Mouse (Mus musculus): ENCODE measurements around the gene Ric1. TPM values are rescaled to one million over a fixed set of nuclear protein-coding genes. Genes with fewer than 3 reads are reported as not detected.

Gene Ric1
- total RNA-seq (2021): 10 to 100 TPM; 38.8 to 39.4 TPM

DNA sequence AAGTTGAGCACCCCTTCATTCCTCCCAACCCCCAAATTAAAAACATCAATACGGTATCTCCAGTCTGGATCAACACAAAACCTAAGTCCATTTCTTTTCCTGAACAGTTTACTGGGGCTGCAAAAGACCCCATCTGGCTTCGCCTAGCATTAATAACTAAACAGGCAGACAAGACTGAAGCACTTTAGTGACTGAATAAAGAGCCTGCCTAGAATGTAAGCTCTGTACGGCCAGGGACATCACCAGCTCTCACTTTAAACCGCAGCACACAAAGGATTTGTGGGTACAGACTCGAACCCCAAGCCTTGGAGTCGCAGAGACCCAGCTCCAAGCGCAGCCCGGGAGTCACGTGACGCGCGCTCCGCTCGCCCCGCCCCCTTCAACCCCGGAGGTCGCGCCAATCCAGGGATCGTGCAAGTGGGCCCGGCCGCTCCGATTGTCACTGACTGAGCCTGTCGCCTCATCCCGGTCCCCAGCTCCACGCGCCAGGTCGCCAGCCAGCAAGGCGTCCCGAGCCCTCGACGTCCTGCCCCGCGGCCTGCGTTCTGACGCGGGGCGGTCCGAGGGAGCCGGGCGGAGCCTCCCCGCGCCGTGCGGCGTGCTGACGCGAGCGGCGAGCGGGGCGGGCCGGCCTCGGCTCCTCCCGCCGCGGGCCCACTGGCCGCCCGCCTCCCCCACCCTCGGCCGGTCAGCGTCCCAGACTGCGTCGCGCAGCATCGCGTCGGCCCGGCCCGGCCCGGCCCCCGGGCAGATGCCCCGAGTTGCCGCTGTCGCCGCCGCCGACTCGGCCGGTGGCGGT lies at the start of gene Ric1:
Gene Ric1, plus strand, starts transcription at position 646 of the 799 bp plus-strand sequence.
- intact Hi-C loops (cut with DNase I): no loop called here
- DNase-seq (ENCODE audit: extremely low spot score in 1 of 2, low spot score in 2 of 2): peak; percentile 73 to 95

- intact Hi-C loops (cut with DNase I): no loop called here
Observed at GRCm38 (mm10) chr19:29472424-29472823, 49.7 kb upstream of the Ric1 start.

GRCm38 (mm10) chr19:29472946-29473345 lies 49.1 kb upstream of the Ric1 start:
- intact Hi-C loops (cut with DNase I): no loop called here
- no peak for DNase-seq (ENCODE audit: extremely low spot score in 1 of 2, low spot score in 2 of 2)

More at GRCm38 (mm10) chr19:29472424-29472823, 49.7 kb upstream of the Ric1 start:
- no peak for DNase-seq (ENCODE audit: extremely low spot score in 1 of 2, low spot score in 2 of 2)

- intact Hi-C loops (cut with DNase I): no loop called here
- DNase-seq (ENCODE audit: extremely low spot score in 1 of 2, low spot score in 2 of 2): no peak
Observed at GRCm38 (mm10) chr19:29474803-29475202, 47.3 kb upstream of the Ric1 start.

- intact Hi-C loops (cut with DNase I): no loop called here
- DNase-seq (ENCODE audit: extremely low spot score in 1 of 2, low spot score in 2 of 2): no peak
Observed at GRCm38 (mm10) chr19:29475210-29475620, 46.9 kb upstream of the Ric1 start.

- no peak for DNase-seq (ENCODE audit: extremely low spot score in 1 of 2, low spot score in 2 of 2)
- intact Hi-C loops (cut with DNase I): no loop called here
Observed at GRCm38 (mm10) chr19:29478598-29478997, 43.5 kb upstream of the Ric1 start.

DNA sequence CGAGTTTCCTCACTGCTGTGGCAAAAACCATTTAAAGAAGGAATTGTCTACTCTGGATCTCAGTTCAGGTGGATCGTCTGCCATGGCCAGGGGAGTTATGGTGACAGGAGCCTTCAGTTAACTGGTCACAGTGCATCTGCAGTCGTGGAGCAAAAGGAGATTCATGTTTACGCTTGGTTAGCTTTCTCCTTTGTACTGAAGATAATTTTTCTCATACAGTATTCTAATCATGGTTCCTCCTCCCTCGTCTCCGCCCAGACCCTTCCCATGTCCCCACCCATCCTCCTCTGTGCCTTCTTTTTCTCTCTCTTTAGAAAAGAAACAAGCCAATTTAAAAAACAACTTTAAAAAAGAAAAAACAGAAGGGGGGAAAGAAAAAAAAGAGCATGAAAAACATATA lies 40.5 kb upstream of the Ric1 start:
- intact Hi-C loops (cut with DNase I): no loop called here
- no peak for DNase-seq (ENCODE audit: extremely low spot score in 1 of 2, low spot score in 2 of 2)

GRCm38 (mm10) chr19:29482148-29482547 lies 39.9 kb upstream of the Ric1 start:
- intact Hi-C loops (cut with DNase I): no loop called here

GRCm38 (mm10) chr19:29482637-29483036 lies 39.4 kb upstream of the Ric1 start:
- intact Hi-C loops (cut with DNase I): no loop called here

More at GRCm38 (mm10) chr19:29482148-29482547, 39.9 kb upstream of the Ric1 start:
- no peak for DNase-seq (ENCODE audit: extremely low spot score in 1 of 2, low spot score in 2 of 2)

GRCm38 (mm10) chr19:29483386-29483785 lies 38.7 kb upstream of the Ric1 start:
- no peak for DNase-seq (ENCODE audit: extremely low spot score in 1 of 2, low spot score in 2 of 2)
- intact Hi-C loops (cut with DNase I): no loop called here

More at GRCm38 (mm10) chr19:29482637-29483036, 39.4 kb upstream of the Ric1 start:
- no peak for DNase-seq (ENCODE audit: extremely low spot score in 1 of 2, low spot score in 2 of 2)

DNA sequence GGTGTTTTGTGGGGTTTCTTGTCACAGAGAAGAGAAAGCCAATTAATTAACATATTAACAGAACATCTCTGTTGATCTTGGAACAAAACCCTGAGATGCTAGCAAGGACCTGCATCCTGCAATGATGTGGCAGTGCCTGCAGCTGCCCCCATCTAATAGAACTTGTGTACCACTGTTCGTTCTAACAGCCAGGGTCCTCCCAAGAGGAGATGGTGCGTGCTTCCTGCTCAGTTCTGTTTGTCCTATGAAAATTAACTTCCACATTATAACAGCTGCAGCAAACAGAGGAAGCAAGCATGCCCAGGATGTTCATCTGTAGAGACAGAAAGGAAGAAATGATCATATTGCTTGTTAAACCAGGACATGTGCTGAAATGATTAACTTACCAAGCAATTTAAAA lies 37.5 kb upstream of the Ric1 start:
- intact Hi-C loops (cut with DNase I): no loop called here
- DNase-seq (ENCODE audit: extremely low spot score in 1 of 2, low spot score in 2 of 2): no peak

GRCm38 (mm10) chr19:29485257-29485948 lies 36.7 kb upstream of the Ric1 start:
- intact Hi-C loops (cut with DNase I): no loop called here
- no peak for DNase-seq (ENCODE audit: extremely low spot score in 1 of 2, low spot score in 2 of 2)

DNA sequence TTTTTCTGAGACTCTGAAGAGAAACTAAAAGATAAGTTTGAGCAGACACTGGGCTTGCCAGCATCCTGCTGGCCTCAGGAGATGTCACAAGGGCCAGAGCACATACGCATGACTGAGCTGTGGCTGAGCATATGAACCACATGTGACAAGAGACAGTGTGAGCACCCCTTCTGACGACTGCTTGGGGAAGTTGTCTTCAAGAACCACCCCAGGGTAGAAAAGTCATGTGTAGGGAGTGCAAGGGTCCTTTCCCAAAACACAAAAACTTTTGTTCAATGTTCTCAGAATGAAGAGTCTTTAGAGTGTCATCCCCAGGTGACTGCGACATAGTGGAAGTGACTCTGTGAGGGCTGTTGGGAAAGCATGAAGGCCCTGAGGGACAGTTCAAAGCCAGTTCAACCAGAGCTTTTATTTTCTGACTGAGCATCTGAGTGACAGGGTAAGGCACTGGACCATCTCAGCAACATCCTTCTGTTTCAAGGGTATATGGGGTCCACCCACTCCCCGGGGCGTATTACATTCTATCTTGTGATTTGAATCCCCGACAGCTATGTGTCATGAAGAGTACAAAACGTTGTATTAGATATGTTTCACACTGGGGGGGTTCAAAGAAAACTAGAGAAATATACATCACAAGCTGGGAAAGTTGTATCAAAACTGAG lies 35.4 kb upstream of the Ric1 start:
- intact Hi-C loops (cut with DNase I): no loop called here
- DNase-seq (ENCODE audit: extremely low spot score in 1 of 2, low spot score in 2 of 2): no peak

GRCm38 (mm10) chr19:29487326-29488072 lies 34.6 kb upstream of the Ric1 start:
- intact Hi-C loops (cut with DNase I): no loop called here
- DNase-seq (ENCODE audit: extremely low spot score in 1 of 2, low spot score in 2 of 2): no peak

- DNase-seq (ENCODE audit: extremely low spot score in 1 of 2, low spot score in 2 of 2): no peak
- intact Hi-C loops (cut with DNase I): no loop called here
Observed at GRCm38 (mm10) chr19:29488073-29488390, 34.0 kb upstream of the Ric1 start.

GRCm38 (mm10) chr19:29488420-29488819 lies 33.7 kb upstream of the Ric1 start:
- DNase-seq (ENCODE audit: extremely low spot score in 1 of 2, low spot score in 2 of 2): no peak
- intact Hi-C loops (cut with DNase I): no loop called here

- intact Hi-C loops (cut with DNase I): no loop called here
- DNase-seq (ENCODE audit: extremely low spot score in 1 of 2, low spot score in 2 of 2): no peak
Observed at GRCm38 (mm10) chr19:29489785-29490284, 32.2 kb upstream of the Ric1 start.

DNA sequence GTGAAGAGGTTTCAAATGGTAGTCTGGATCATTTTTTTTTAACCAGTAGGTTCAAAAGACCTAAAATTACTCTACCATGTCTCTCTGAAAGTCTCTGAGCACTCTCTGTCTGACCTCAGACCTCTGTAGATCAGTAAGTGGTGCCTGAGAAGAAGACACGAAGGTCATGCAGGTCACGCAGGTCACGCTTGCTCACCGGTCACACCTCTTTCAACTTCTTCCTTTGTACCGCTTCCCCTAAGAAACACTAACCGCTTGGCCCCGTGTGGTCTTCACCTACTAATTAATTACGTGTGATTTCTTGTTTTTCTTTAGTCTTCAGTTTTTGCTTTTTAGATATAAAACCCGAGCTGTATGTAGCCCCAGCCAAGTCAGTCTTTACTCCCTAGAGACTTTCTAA lies 30.6 kb upstream of the Ric1 start:
- intact Hi-C loops (cut with DNase I): no loop called here
- DNase-seq (ENCODE audit: extremely low spot score in 1 of 2, low spot score in 2 of 2): no peak

- intact Hi-C loops (cut with DNase I): no loop called here
- no peak for DNase-seq (ENCODE audit: extremely low spot score in 1 of 2, low spot score in 2 of 2)
Observed at GRCm38 (mm10) chr19:29494454-29494853, 27.6 kb upstream of the Ric1 start.

Measured in left cerebral cortex, postnatal 10 days (tissue).